Mouse (Mus musculus) layer of hippocampus, postnatal 25 days (tissue): ENCODE measurements around the gene Adgrf1. TPM values are rescaled to one million over a fixed set of nuclear protein-coding genes. Genes with fewer than 3 reads are reported as not detected.
A peak's percentile ranks its signal among the peaks of the same experiment; 100 is the strongest.
"Not testable (repeated sequence)": the region's sequence is repeated elsewhere in the genome, so short reads cannot be mapped to it uniquely, and the experiment has no call there.

ENCODE experiments used
- DNase-seq, 2 experiments: peaks; one replicate each; pipeline ENCODE4 v3.0.0; 2022; ENCODE audit warnings: mixed read lengths in 2 of 2, low spot score in 1 of 2; ENCODE audit errors: extremely low spot score in 1 of 2
- total RNA-seq, 2 experiments: library from RNA; stranded (reverse); gene quantifications; 2 replicates each; pipeline ENCODE4 v1.2.3; 2021

The Adgrf1 gene
- total RNA-seq, 2 experiments from 2014 or later: not detected

- no peak for DNase-seq
These were observed 4.2 kb upstream of the Adgrf1 start for GRCm38 (mm10) chr17:43265944-43266343.

- DNase-seq: no peak
These were observed 3.5 kb upstream of the Adgrf1 start for GRCm38 (mm10) chr17:43266636-43267035.

GRCm38 (mm10) chr17:43267046-43267749 lies 2.9 kb upstream of the Adgrf1 start:
- no peak for DNase-seq

- no peak for DNase-seq
These were observed 6.1 kb downstream of the Adgrf1 start for GRCm38 (mm10) chr17:43276220-43276619.

- DNase-seq: no peak
These were observed 7.1 kb downstream of the Adgrf1 start for GRCm38 (mm10) chr17:43277223-43277622.

GRCm38 (mm10) chr17:43279671-43280070 lies 9.5 kb downstream of the Adgrf1 start:
- DNase-seq: no peak

GRCm38 (mm10) chr17:43282353-43282752 lies 12.2 kb downstream of the Adgrf1 start:
- no peak for DNase-seq

- DNase-seq: no peak
These were observed 12.7 kb downstream of the Adgrf1 start for GRCm38 (mm10) chr17:43282828-43283227.

GRCm38 (mm10) chr17:43299515-43299914 lies 29.4 kb downstream of the Adgrf1 start:
- no peak for DNase-seq

GRCm38 (mm10) chr17:43325986-43326671 lies 56.0 kb downstream of the Adgrf1 start:
- DNase-seq: no peak

- DNase-seq: peak in 1 of 2 experiments; percentile 9
These were observed 56.9 kb downstream of the Adgrf1 start for GRCm38 (mm10) chr17:43326726-43327700.

GRCm38 (mm10) chr17:43327810-43328209 lies 57.7 kb downstream of the Adgrf1 start:
- DNase-seq: no peak

GRCm38 (mm10) chr17:43329216-43329615 lies 59.1 kb downstream of the Adgrf1 start:
- no peak for DNase-seq

GRCm38 (mm10) chr17:43329761-43330183 lies 59.6 kb downstream of the Adgrf1 start:
- DNase-seq: no peak

- DNase-seq: no peak
These were observed 62.6 kb downstream of the Adgrf1 start for GRCm38 (mm10) chr17:43332686-43333085.

GRCm38 (mm10) chr17:43334074-43334473 lies 63.9 kb downstream of the Adgrf1 start:
- no peak for DNase-seq

GRCm38 (mm10) chr17:43337643-43338042 lies 67.5 kb downstream of the Adgrf1 start:
- DNase-seq: no peak

GRCm38 (mm10) chr17:43338279-43338678 lies 68.2 kb downstream of the Adgrf1 start:
- DNase-seq: no peak

- DNase-seq: not testable (repeated sequence)
These were observed 76.4 kb downstream of the Adgrf1 start for GRCm38 (mm10) chr17:43346499-43346898.

GRCm38 (mm10) chr17:43357902-43358539 lies 87.9 kb downstream of the Adgrf1 start:
- no peak for DNase-seq
